Mouse (Mus musculus): Measurements from ENCODE around the gene Stk32c. TPM values are rescaled to one million over a fixed set of nuclear protein-coding genes. Genes with fewer than 3 reads are reported as not detected.

The Stk32c gene
- total RNA-seq (2021), result 100 to 1,000 TPM; 129 to 146 TPM
- long read RNA-seq, experiment 1, partial matches to known transcripts, result 0 of 10 reads
- long read RNA-seq, experiment 1, other reads (novel, unspliced or antisense), result 8 of 10 reads
- long read RNA-seq, experiment 2, partial matches to known transcripts, result 1 of 10 reads
- long read RNA-seq, experiment 2, other reads (novel, unspliced or antisense), result 8 of 10 reads

GRCm38 (mm10) chr7:139212754-139213745 lies at the start of gene Stk32c, which contains the start of gene Lrrc27:
Gene Stk32c, minus strand, starts transcription at chr7:139213307.
Gene Lrrc27, plus strand, starts transcription at chr7:139212988.
- intact Hi-C loops (cut with DNase I), result no loop called here
- DNase-seq (ENCODE audit: low spot score in 2 of 2), result peak; percentile 98 to 99

GRCm38 (mm10) chr7:139257752-139258542 lies 44.8 kb upstream of the Stk32c start:
- intact Hi-C loops (cut with DNase I), result no loop called here
- no peak for DNase-seq (ENCODE audit: low spot score in 2 of 2)

GRCm38 (mm10) chr7:139254626-139255025 lies 41.5 kb upstream of the Stk32c start:
- intact Hi-C loops (cut with DNase I), result no loop called here
- no peak for DNase-seq (ENCODE audit: low spot score in 2 of 2)

GRCm38 (mm10) chr7:139253462-139253861 lies 40.4 kb upstream of the Stk32c start:
- intact Hi-C loops (cut with DNase I), result no loop called here
- no peak for DNase-seq (ENCODE audit: low spot score in 2 of 2)

DNA sequence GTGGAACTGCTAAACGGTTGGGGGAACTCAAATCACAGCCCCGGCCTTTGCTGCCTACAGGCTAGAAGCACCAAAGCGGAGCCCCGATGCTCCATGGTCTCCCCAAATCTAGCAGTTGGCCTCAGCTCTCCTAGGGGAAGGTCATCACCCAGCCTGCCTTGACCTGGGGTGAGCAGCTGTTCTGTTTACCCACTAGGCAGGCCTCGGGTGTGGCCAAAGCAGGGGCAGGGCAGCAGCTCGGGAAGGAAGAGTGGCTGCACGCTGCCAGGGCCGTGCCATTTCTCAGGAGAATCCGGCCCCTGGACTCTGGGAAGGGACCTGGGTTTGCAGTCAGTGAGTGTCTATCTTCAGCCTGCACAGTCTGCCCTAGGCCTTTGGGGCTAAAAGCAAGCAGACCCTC lies 39.9 kb upstream of the Stk32c start:
- DNase-seq (ENCODE audit: low spot score in 2 of 2), result no peak
- intact Hi-C loops (cut with DNase I), result no loop called here

DNA sequence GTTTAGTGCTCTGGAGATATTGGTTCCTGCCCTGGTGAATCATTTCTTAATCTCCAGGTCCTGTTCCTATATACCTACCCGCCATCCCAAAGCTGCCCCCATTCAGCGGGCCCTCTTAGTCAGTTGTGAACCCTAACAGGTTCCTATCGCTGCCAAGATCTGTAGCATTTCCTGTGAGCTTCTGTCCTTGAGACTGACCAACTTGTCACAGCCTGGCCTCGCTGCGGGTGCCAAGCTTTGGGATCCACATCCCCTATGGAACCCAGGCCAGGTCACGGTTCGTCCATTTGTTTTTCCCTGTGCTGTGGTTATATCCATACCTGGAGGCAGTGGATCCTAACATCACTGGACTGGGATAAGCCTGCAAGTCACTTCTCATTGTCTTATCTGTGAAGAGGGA lies 39.5 kb upstream of the Stk32c start:
- no peak for DNase-seq (ENCODE audit: low spot score in 2 of 2)
- intact Hi-C loops (cut with DNase I), result no loop called here

GRCm38 (mm10) chr7:139251881-139252301 lies 38.8 kb upstream of the Stk32c start:
- intact Hi-C loops (cut with DNase I), result no loop called here
- DNase-seq (ENCODE audit: low spot score in 2 of 2), result peak; percentile 42 to 57

DNA sequence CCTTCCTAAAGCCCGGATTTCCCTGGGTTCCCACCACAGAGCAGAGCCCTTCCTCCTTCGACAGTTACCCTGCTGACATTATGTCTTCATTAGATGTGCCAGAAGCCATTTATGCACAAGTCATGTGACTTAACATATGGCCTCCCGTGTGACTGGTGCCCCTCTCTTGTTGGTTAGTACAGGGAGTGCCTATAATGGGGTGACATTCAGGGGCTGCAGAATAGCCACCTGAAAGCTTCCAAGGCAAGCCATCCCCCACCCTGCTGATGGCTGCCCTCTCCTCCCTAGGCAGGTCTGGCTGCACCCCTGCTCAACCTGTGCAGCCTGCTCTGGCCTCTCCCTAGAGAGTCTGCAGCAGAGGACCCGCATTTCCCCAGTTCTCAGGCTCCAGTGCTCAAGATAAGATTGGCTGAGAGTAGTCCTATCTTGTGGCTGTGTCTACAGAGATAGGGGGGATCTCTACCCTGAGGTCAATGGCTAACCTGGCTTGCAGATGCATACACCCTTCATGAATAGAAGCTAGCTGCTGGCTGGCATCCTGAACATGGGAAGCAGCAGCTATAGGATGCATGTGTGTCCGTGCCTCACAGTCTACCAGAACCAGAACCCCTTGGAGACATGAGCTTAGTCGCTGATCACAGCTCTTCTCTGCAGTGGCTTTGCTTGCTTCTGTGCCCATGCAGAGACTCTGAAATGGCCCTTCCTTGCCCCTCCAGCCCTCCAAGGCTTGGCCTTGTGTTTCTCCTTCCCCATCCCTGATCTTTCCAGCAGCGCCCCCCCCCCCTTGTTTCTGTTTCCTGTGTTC lies 36.5 kb upstream of the Stk32c start:
- DNase-seq (ENCODE audit: low spot score in 2 of 2), result no peak
- intact Hi-C loops (cut with DNase I), result no loop called here

GRCm38 (mm10) chr7:139248615-139249405 lies 35.7 kb upstream of the Stk32c start:
- no peak for DNase-seq (ENCODE audit: low spot score in 2 of 2)
- intact Hi-C loops (cut with DNase I), result no loop called here

DNA sequence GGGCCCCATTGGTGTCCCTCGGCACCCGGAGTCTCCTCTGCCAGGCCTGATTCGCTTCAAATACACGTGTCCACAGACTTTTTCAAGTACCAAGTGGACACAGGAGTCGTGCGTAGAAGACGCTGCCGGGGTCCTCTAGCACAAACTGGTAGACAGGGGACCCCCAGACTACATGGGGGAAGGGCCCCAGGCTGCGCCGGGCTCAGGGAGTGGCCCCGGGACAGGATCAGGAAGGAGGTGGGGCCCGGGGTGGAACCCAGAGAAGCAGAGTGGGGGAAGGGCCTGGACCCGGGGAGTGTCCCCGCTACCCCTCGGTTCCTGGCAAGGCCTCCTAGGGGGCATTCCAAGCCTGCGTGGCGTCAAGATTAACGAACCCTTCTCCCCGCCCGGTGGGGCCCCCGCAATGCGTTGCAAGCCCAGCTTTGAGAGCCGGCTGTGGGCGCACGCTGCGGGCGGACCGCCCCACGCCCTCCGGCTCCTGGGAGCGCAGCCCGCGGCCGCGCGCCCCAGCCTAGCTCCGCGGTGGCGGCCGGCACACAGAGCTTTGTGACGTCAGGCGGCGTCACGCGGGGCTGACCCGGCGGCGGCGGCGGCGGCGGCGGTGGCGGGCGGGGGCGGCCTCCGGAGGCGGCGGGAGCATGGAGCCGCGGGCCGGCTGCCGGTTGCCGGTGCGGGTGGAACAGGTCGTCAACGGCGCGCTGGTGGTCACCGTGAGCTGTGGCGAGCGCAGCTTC lies 34.9 kb upstream of the Stk32c start, which contains the start of gene Pwwp2b:
Gene Pwwp2b, plus strand, starts transcription at position 602 of the 734 bp plus-strand sequence.
- intact Hi-C loops (cut with DNase I), result no loop called here
- peak in 1 of 2 experiments; percentile 63 for DNase-seq (ENCODE audit: low spot score in 2 of 2)

- peak; percentile 57 to 69 for DNase-seq (ENCODE audit: low spot score in 2 of 2)
- intact Hi-C loops (cut with DNase I), result no loop called here
Measured at GRCm38 (mm10) chr7:139246931-139247880, 34.1 kb upstream of the Stk32c start.

DNA sequence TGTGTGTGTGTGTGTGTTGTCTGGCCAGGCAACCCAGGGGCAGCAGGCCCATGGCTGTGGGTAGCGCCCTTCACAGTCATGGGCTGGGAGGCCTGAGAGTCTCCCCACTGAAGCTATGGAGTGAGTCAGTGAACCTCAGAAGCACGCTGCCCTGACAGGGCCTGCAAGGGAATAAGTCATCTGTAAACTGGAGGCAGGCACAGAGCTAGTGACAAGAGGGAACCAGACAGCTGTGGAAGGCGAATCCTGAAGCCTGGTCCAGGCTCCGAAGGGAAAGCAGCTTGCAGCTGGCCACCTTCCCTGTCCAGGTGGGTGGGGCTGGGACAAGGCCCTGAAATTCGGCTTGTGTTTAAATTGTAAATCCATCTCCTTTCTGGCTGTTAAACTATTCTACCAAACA lies 33.0 kb upstream of the Stk32c start:
- DNase-seq (ENCODE audit: low spot score in 2 of 2), result no peak
- intact Hi-C loops (cut with DNase I), result no loop called here

DNA sequence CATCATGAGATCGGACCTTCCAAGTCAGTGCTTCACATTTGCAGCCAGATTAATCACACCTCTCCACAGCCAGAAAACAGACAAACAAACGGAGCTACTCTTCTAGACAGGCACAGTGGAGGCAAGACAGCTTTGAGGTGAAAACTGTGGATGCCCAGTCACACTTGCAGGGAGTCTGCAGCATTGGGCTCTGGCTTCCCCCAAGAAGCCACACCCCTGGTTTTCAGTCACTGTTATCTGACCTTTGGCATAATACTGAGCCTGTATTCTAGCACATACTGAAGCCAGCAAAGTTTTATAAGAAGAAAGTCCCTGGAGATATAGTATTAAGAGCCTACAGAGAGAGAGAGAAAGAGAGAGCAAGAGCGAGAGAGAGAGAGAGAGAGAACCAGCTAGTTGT lies 26.3 kb upstream of the Stk32c start:
- DNase-seq (ENCODE audit: low spot score in 2 of 2), result no peak
- intact Hi-C loops (cut with DNase I), result loop anchor here (10.0 kb wide), 1 partner anchor 155 kb away; no protein-coding TSS in a partner anchor

DNA sequence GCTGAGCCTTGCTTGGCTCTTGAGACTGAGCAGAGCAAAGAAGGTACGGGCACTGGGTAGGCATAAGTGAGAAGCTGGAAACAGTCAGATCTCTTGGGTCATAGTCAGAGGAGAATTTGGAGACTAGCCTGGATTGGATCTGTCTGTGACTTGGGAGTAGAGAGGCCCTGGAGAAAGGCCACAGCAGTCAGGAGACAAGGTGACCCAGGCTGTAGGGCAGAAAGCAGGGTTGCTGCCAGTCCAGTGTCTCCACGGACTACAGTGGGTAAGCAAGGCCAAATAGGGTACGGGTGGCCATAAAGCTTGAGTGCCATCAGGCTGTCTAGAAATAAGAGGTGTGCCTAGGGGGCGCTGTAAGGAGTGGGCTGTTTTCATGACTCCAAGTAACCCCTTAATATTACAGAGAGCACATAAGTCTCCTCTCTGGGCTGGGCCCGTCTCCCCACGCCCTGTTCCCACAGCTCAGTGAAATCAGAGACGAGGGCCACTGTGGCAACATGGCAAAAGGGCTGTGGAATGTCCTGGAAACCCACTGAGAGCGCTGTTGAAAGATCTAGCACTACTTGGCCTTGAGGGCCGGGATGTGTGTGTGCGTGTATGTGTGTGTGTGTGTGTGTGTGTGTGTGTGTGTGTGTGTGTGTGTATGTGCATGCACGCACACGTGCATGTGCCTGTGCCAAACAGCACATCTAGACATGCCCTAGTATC lies 22.7 kb upstream of the Stk32c start:
- intact Hi-C loops (cut with DNase I), result loop anchor here (10.0 kb wide), 1 partner anchor 159 kb away; no protein-coding TSS in a partner anchor
- DNase-seq (ENCODE audit: low spot score in 2 of 2), result no peak

GRCm38 (mm10) chr7:139234426-139235188 lies 21.5 kb upstream of the Stk32c start:
- no peak for DNase-seq (ENCODE audit: low spot score in 2 of 2)

More at GRCm38 (mm10) chr7:139234426-139235188, 21.5 kb upstream of the Stk32c start:
- intact Hi-C loops (cut with DNase I), result loop anchor here (5.0 to 10.0 kb wide), 2 partner anchors 160 to 238 kb away; no protein-coding TSS in a partner anchor

Data from left cerebral cortex, postnatal 14 days (tissue).